Mouse (Mus musculus): ENCODE measurements around the gene Tcf20. TPM values are rescaled to one million over a fixed set of nuclear protein-coding genes. Genes with fewer than 3 reads are reported as not detected.

The Tcf20 gene
- polyA plus RNA-seq, 1 experiment from 2014 or later = 6.0 TPM

DNA sequence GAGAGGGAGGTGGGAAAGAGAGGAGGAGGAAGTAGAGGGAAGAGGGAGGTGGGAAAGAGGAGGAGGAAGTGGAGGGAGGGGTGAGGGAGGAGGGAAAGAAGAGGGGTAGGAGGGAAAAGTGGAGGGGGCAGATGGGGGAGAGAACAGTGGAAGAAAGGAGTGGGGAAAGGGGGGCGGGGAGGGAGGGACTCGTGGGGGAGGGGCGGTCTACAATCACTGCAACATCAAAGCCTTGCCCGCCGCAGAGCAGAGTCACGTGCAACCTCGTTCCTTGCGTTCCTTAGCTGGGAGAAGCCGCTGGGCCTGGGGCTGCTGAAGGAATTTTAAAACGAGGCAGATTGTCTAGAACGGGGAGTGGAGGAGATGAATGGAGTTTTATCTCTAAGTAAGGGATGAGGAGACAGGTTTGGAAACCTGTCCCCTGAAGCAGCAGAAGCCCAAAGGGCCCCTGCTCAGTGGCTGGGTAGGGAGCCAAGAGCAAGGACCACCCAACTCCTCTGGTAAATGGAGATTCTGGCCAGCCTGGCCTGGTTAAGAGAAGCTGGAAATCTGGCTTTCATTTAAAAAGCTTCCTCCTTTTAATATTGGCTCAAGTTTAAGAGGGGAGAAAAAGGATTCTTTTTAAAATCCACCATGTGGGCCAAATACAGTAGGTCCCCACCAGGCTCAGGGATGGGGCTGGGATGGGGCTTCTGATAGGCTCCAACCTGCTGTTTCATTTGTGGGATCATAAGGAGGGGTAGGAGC, 62.8 kb downstream of the Tcf20 start:
- H3K4me3 ChIP-seq = peak overlapping the region; percentile 27; the same call in 1 of the 2 replicates
- 0 out of 2 replicates have a peak overlapping the region, but pooled peaks have one; percentile 29 for H3K27ac ChIP-seq
- H3K9me3 ChIP-seq = no peaks in the 10 kb centered on the region
- H3K36me3 ChIP-seq = no peaks in the 10 kb centered on the region
- peaks cover 69% of the 10 kb centered on the region for H3K27me3 ChIP-seq (ENCODE audit: insufficient read depth, poor library complexity, severe bottlenecking)
- no peak for DNase-seq (ENCODE audit: low spot score)
- peaks cover 90% of the 10 kb centered on the region for H3K4me1 ChIP-seq
- 1% methylated on average over 9 of the region's 11 CpGs for WGBS

DNA sequence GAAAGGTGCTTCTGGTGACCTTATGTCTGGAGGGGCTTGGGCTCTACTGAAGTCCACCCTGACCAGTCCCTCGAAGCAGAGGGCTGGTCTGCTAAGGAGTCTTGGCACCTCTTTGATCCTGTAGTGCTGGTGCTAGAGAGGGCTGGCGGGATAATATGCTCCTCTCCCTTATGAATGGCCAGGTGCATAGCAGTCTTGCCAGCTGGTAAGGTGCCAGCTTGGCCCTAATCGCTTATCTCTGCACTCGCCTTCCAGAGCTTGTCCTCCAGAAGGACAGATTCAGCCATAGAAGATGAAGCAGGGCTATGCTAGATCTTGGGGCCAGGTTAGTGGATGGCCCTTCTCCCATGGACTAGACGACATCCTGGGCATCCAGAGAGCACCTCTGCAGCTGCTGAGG, 64.1 kb downstream of the Tcf20 start:
- WGBS = 63% methylated on average over 5 of the region's 5 CpGs
- Histone ChIP-seq H3K36me3 (no peaks in the 10 kb centered on the region), H3K27me3 (ENCODE audit: insufficient read depth, poor library complexity, severe bottlenecking) (peaks cover 69% of the 10 kb centered on the region), H3K9me3 (no peaks in the 10 kb centered on the region), H3K4me1 (peaks cover 77% of the 10 kb centered on the region), H3K4me3 (no peak overlapping the region), H3K27ac (no peak overlapping the region)
- no peak for DNase-seq (ENCODE audit: low spot score)

DNA sequence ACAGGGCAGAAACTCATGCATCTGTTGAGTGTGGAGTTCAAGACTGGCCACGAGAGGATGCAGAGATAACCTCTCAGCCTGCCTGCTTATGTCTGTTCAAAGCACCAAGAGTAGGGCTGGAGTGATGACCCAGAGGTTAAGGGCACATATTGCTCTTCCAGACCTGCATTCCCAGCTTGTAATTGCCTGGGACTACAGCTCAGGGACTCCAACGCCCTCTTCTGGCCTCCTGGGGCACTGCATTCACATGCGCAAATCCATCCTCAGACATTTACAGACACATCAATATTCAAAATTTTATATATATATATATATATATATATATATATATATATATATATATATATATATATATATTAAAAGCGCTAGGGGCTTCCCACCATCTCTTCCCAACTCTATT, 64.9 kb downstream of the Tcf20 start:
- peaks cover 70% of the 10 kb centered on the region for H3K4me1 ChIP-seq
- H3K4me3 ChIP-seq = 0 out of 2 replicates have a peak overlapping the region, but pooled peaks have one; percentile 18
- peaks cover 69% of the 10 kb centered on the region for H3K27me3 ChIP-seq (ENCODE audit: insufficient read depth, poor library complexity, severe bottlenecking)
- no peaks in the 10 kb centered on the region for H3K36me3 ChIP-seq
- H3K27ac ChIP-seq = no peak overlapping the region
- WGBS = 50% methylated on average over 4 of the region's 4 CpGs
- no peaks in the 10 kb centered on the region for H3K9me3 ChIP-seq
- DNase-seq (ENCODE audit: low spot score) = no peak

DNA sequence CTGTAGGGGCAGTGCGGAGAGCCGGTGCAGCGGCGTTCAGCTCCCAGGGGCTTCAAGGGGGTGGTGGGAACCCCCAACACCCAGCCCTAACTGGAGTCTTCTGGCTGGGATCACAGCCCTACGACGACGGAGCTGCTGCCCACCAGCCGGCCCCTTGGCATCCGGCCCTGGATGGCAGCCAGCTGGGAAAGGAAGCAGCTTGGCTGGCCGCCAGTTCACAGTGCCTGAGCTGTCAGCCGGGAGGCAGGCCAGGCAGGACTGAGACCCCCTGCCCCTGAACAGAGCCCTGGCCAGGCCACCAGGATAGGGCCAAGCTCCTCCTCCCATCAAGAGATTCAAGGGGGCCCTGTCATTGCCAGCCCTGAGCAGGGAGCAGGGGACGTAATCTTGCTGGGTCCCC, 65.6 kb downstream of the Tcf20 start:
- 37% methylated on average over 12 of the region's 12 CpGs for WGBS
- Histone ChIP-seq H3K27me3 (ENCODE audit: insufficient read depth, poor library complexity, severe bottlenecking) (peaks cover 68% of the 10 kb centered on the region), H3K36me3 (no peaks in the 10 kb centered on the region), H3K4me3 (peak overlapping the region; percentile 18; the same call in 1 of the 2 replicates), H3K4me1 (peaks cover 70% of the 10 kb centered on the region), H3K27ac (no peak overlapping the region), H3K9me3 (no peaks in the 10 kb centered on the region)
- peak; percentile 85 for DNase-seq (ENCODE audit: low spot score)

DNA sequence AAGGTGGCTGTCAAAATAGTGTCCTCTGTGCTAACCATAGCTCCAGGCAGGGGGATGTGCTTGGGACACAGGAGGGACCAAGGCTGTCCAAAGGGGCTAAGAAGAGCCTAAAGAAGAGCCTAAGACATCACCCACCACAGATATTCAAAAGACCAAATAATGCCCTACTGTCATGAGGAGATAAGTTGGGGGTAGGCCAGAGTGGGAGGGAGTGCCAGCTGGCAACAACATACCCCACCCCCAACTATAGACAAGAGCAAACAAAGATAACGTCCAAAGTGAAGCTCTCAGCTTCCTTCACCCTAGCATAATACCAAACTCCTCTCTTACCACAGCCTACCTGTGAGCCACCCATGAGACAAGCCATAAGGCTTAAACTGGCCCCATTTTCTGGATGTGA, 66.1 kb downstream of the Tcf20 start:
- peaks cover 66% of the 10 kb centered on the region for H3K4me1 ChIP-seq
- H3K27ac ChIP-seq = no peak overlapping the region
- H3K9me3 ChIP-seq = no peaks in the 10 kb centered on the region
- peak overlapping the region; percentile 18; the same call in 1 of the 2 replicates for H3K4me3 ChIP-seq
- 77% methylated on average over 1 of the region's 1 CpGs for WGBS
- H3K36me3 ChIP-seq = no peaks in the 10 kb centered on the region
- H3K27me3 ChIP-seq (ENCODE audit: insufficient read depth, poor library complexity, severe bottlenecking) = peaks cover 66% of the 10 kb centered on the region
- DNase-seq (ENCODE audit: low spot score) = no peak

DNA sequence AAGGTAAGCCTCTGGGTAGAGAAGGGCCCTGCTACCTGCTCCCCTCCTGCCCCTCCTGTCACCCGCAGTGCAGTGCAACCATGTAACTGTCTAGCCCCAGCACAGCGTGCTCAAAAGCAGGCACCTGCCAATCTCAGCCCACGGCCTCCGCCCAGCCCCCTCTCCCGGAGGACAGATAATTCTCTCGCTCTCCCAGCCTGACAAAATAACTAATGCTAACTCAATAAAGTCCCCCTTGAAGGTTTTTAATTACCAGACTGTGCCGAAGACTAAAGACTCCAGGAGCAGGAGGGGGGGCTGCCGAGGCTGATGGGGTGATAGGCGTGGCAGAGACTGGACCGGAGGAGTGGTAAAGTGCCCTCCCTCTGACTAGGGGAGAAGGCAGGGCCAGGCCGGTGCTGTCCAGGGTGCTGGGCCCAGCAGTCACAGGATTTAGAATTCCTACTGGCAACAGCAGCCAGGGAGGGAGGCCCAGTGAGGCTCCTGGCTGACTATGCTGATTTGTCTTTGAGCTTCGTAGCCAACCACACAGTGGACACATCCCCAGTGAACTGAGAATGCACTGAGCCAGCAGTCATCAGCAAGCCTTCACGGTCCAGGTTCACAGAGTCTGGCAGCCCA, 66.7 kb downstream of the Tcf20 start:
- Histone ChIP-seq H3K27ac (no peak overlapping the region), H3K4me3 (peak overlapping the region; percentile 48), H3K4me1 (peaks cover 61% of the 10 kb centered on the region), H3K9me3 (no peaks in the 10 kb centered on the region), H3K27me3 (ENCODE audit: insufficient read depth, poor library complexity, severe bottlenecking) (peaks cover 66% of the 10 kb centered on the region), H3K36me3 (no peaks in the 10 kb centered on the region)
- WGBS = 6% methylated on average over 13 of the region's 13 CpGs
- DNase-seq (ENCODE audit: low spot score) = peak; percentile 88

DNA sequence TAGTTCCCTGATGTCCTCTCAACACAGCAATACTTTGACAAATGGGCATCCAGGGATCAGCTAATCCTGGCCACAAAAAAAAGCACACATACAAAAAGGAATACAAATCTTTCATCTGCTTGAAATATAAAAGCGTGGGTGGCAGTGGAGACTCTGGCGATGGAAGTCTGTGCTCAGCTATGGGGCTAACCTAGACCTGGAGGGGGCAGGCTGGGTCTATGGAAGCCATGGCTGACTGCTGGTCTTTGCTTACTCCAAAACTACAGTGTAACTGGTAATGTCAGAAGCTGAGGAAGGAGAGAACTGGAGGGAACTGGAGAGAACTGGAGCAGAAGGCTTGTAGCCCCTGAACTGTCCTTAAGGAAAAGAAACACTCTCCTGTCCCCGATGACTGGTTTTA, 69.7 kb downstream of the Tcf20 start:
- 69% methylated on average over 3 of the region's 3 CpGs for WGBS
- H3K4me1 ChIP-seq = peaks cover 31% of the 10 kb centered on the region
- H3K36me3 ChIP-seq = no peaks in the 10 kb centered on the region
- no peak overlapping the region for H3K27ac ChIP-seq
- no peak for DNase-seq (ENCODE audit: low spot score)
- peaks cover 74% of the 10 kb centered on the region for H3K27me3 ChIP-seq (ENCODE audit: insufficient read depth, poor library complexity, severe bottlenecking)
- no peak overlapping the region for H3K4me3 ChIP-seq
- H3K9me3 ChIP-seq = no peaks in the 10 kb centered on the region

DNA sequence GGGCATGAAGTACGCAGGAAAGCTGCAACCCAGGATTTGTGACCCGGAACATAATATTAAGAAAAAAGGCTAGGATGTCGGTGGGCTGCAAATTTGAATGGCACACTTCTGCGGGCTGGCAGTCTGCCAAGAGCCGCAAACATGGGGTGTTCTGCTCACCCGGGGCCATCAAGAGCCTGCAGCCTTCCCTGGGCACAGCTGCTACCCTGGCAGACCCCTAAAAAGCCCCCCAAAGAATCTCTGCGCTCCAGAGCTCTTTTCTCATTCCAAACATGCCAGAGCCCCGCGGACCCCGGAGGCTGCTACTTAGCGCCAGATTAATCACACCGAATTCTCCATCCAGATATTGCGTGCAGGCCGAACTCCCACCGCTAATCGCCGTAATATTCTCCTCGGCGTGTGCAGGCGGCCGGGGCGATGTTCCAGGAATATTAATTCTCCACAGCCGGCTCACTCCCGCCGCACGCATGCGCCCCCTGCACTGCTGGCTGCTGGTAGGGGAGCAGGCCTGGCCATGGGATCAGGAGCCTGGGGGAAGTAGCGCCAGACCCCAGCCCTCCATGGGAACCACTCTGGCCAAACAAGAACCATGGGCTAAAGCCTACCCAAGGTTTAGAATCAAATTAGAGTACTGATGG, 70.3 kb downstream of the Tcf20 start:
- Histone ChIP-seq H3K4me1 (peaks cover 30% of the 10 kb centered on the region), H3K36me3 (no peaks in the 10 kb centered on the region), H3K4me3 (peak overlapping the region; percentile 33), H3K27me3 (ENCODE audit: insufficient read depth, poor library complexity, severe bottlenecking) (peaks cover 81% of the 10 kb centered on the region), H3K9me3 (no peaks in the 10 kb centered on the region), H3K27ac (no peak overlapping the region)
- WGBS = 54% methylated on average over 28 of the region's 28 CpGs
- no peak for DNase-seq (ENCODE audit: low spot score)

DNA sequence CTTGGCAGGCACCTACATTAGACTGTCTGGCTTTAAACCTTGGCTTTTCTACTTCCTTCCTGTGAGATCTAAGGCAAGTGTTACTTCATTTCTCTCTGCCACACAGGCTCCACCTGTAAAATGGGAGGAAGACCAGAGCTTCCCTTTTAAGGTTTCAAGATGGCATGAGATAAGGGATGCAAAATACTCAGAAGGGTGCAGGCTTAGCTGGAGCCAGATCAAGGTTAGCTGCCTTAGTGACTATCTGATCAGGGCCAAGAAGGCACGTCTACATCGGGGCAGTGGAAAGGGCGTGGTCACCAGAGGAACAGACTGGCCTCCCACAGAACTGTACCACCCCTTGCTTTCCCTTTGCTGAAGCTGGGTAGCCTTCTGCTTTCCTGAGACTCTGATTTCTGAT, 73.2 kb downstream of the Tcf20 start:
- no peak for DNase-seq (ENCODE audit: low spot score)
- H3K9me3 ChIP-seq = no peaks in the 10 kb centered on the region
- no peaks in the 10 kb centered on the region for H3K36me3 ChIP-seq
- H3K4me1 ChIP-seq = peaks cover 29% of the 10 kb centered on the region
- peaks cover 94% of the 10 kb centered on the region for H3K27me3 ChIP-seq (ENCODE audit: insufficient read depth, poor library complexity, severe bottlenecking)
- H3K27ac ChIP-seq = no peak overlapping the region
- 43% methylated on average over 3 of the region's 3 CpGs for WGBS
- H3K4me3 ChIP-seq = no peak overlapping the region

DNA sequence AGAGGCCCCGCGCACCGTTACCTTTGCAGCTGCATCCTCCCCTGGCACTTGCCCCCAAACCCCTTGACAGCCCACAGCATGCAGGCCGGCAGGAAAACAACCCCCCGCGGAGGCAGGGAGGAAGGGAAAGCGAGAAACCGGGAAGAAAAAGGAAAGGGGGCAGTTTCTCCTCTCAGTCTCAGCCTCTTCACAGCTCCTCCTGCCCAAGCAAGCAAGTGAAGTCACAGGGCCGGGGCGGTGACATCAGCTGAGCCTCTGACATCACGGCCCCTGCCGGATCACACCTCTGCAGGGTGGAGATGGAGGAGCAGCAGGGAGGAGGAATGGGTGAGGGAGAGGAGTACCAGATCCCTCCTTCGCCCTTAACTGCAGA, 75.7 kb downstream of the Tcf20 start:
- Histone ChIP-seq H3K4me3 (peak overlapping the region; percentile 57), H3K36me3 (no peaks in the 10 kb centered on the region), H3K4me1 (peaks cover 27% of the 10 kb centered on the region), H3K27ac (0 out of 2 replicates have a peak overlapping the region, but pooled peaks have one; percentile 62), H3K9me3 (no peaks in the 10 kb centered on the region), H3K27me3 (ENCODE audit: insufficient read depth, poor library complexity, severe bottlenecking) (peaks cover 89% of the 10 kb centered on the region)
- no peak for DNase-seq (ENCODE audit: low spot score)
- 3% methylated on average over 13 of the region's 13 CpGs for WGBS

DNA sequence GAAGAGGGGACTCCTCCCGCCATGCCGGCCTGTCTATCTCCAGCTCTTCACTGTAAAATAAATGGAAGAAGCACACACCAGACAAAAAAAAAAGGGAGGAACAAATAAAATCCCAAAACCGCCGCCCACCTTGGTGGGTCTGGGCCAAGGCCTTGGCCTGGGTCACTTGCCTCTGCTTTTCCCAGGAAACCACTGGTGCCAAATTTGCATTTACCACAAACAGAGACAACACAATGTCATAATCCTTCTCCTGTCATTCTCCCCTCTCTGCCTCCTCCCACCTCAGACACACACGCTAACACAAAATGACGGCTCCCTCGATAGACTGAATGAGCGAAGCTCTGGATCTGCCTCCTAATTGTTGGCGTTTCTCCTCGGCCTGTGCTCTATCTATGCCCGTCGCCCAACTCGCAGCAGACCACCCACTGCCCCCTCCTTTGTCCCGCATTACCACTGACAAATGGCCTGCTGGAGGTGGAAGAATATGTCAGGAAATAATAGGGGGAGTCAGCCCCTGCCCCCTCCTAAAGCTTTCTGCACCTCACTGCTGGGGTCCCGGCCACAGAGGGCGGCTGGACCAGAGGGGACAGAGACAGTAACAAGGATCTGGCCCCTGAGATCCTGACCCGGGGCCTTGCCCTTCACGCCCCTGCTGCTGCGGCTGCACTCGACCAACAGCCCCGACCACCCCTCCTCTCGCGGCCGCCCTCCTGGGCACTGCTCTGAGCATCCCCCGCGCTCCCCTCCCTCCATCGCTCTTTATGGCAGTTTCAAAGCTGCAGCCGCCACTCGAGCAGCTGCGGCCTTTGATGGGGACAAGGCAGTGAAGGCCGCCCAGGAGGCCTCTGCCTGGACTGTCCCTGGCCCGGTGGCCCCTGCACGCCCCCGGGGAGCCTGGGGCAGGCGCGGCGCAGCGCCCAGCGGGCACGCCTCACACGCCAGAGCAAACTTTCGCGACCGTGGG, 76.4 kb downstream of the Tcf20 start:
- no peaks in the 10 kb centered on the region for H3K9me3 ChIP-seq
- 0 out of 2 replicates have a peak overlapping the region, but pooled peaks have one; percentile 62 for H3K27ac ChIP-seq
- DNase-seq (ENCODE audit: low spot score) = no peak
- no peaks in the 10 kb centered on the region for H3K36me3 ChIP-seq
- peak overlapping the region; percentile 57 for H3K4me3 ChIP-seq
- peaks cover 82% of the 10 kb centered on the region for H3K27me3 ChIP-seq (ENCODE audit: insufficient read depth, poor library complexity, severe bottlenecking)
- peaks cover 34% of the 10 kb centered on the region for H3K4me1 ChIP-seq
- WGBS = 11% methylated on average over 44 of the region's 44 CpGs

DNA sequence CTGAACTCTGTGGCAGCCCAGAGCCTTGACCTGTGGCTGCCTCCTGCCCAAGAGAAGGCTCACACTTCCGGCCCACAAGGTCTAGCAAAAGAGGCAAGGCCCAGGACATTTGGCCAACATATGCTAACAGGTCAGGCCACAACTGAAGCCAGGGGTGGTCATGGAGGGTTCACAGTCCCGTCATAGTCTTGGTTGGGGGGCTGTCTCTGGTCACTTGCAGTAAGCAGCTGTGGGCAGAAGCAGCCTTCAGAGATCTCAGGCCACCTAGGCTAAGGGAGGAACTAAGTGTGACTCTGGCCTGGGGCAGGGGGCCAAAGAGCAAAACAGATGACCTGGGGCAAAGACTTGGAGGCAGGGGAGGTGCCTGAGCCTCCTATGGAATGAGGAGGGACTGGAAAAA, 77.1 kb downstream of the Tcf20 start:
- Histone ChIP-seq H3K4me3 (no peak overlapping the region), H3K9me3 (no peaks in the 10 kb centered on the region), H3K27me3 (ENCODE audit: insufficient read depth, poor library complexity, severe bottlenecking) (peaks cover 80% of the 10 kb centered on the region), H3K36me3 (no peaks in the 10 kb centered on the region), H3K27ac (no peak overlapping the region; the same call in 1 of the 2 replicates), H3K4me1 (peaks cover 41% of the 10 kb centered on the region)
- DNase-seq (ENCODE audit: low spot score) = no peak
- WGBS = 76% methylated on average over 2 of the region's 2 CpGs

Measured in heart, embryonic 10.5 days (tissue).